8 mouse cellular contexts compared by ENCODE assay signal in the genomic region with DNA sequence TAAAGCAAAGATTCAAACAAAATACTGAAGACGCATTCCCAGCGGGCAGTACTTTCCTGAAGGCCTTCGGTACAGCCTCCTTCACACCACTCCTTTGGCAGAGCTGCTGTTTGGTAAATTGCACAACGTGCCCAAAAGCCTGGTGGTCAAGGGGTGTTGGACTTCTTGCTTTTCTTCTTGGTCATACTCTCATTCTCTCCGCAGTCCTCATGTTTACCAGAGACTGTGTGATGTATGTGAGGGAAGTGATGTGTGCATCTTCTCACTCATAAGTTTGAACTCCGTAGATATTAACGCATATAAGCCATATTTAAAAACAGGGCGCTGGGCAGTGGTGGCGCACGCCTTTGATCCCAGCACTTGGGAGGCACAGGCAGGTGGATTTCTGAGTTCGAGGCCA. TPM values are rescaled to one million over a fixed set of nuclear protein-coding genes. Genes with fewer than 3 reads are reported as not detected.
DNase-seq lines count a peak whose midpoint lies in the region; ATAC-seq and TF ChIP-seq lines count a peak whose summit lies in the region.

No protein-coding gene starts in this region.

- no peak for TF ChIP-seq POLR2A in limb, embryonic 14.5 days (IDR thresholded peaks at IDR 0.05; ENCODE audit: borderline replicate concordance, extremely low read depth, insufficient read depth, insufficient read length)
- no peak for TF ChIP-seq POLR2A in olfactory bulb, adult 2 months (IDR thresholded peaks at IDR 0.05; ENCODE audit: insufficient read depth, low read depth, low read length)

- H3K27ac ChIP-seq in lung, embryonic 14.5 days (ENCODE audit: low read depth) = peak overlapping the region; percentile 100
- H3K27ac ChIP-seq in forebrain, embryonic 15.5 days (replicated peaks) = peak overlapping the region; percentile 100
- peak overlapping the region; percentile 98; the same call in 1 of the 2 replicates for H3K27ac ChIP-seq in limb, embryonic 14.5 days (replicated peaks; ENCODE audit: low read depth, low read length)
- peak overlapping the region; percentile 100 for H3K27ac ChIP-seq in olfactory bulb, adult 2 months (ENCODE audit: insufficient read depth, low read depth, low read length)

- WGBS in lung, embryonic 14.5 days = 67% methylated on average over 11 of the region's 11 CpGs
- WGBS in forebrain, embryonic 15.5 days = 69% methylated on average over 11 of the region's 11 CpGs
- WGBS in limb, embryonic 14.5 days = 76% methylated on average over 11 of the region's 11 CpGs
- WGBS in olfactory bulb, adult 2 months = 66% methylated on average over 11 of the region's 11 CpGs

- peak overlapping the region; percentile 91 for H3K4me2 ChIP-seq in lung, embryonic 14.5 days
- H3K4me2 ChIP-seq in forebrain, embryonic 15.5 days (replicated peaks) = peak overlapping the region; percentile 80
- H3K4me2 ChIP-seq in limb, embryonic 14.5 days (replicated peaks; ENCODE audit: low read depth, low read length, severe bottlenecking) = peak overlapping the region; percentile 80

- peak overlapping the region; percentile 98 for H3K9ac ChIP-seq in lung, embryonic 14.5 days
- peak overlapping the region; percentile 90 for H3K9ac ChIP-seq in forebrain, embryonic 15.5 days (replicated peaks)
- H3K9ac ChIP-seq in limb, embryonic 14.5 days (ENCODE audit: low read depth, low read length, severe bottlenecking) = 0 out of 2 replicates have a peak overlapping the region, but pooled peaks have one; percentile 97

- no peaks in the 10 kb centered on the region for H3K9me3 ChIP-seq in lung, embryonic 14.5 days (ENCODE audit: low read depth, low read length)
- no peaks in the 10 kb centered on the region for H3K9me3 ChIP-seq in forebrain, embryonic 15.5 days
- no peaks in the 10 kb centered on the region for H3K9me3 ChIP-seq in limb, embryonic 14.5 days (ENCODE audit: control insufficient read depth, low read length)

- no peak for ATAC-seq in lung, embryonic 14.5 days (ENCODE audit: insufficient read depth)
- no peak for ATAC-seq in forebrain, embryonic 15.5 days (replicated peaks)
- no peak for ATAC-seq in limb, embryonic 14.5 days (ENCODE audit: low FRiP score, low read depth)
- ATAC-seq in cerebellum, adult (ENCODE audit: insufficient number of reproducible peaks, low FRiP score, low TSS enrichment) = no peak

- peaks cover 11% of the 10 kb centered on the region for H3K36me3 ChIP-seq in lung, embryonic 14.5 days (ENCODE audit: insufficient read depth)
- no peaks in the 10 kb centered on the region for H3K36me3 ChIP-seq in forebrain, embryonic 15.5 days
- H3K36me3 ChIP-seq in limb, embryonic 14.5 days (ENCODE audit: control insufficient read depth, insufficient read depth, low read length) = peaks cover 3% of the 10 kb centered on the region; the same call in 1 of the 2 replicates

- H3K27me3 ChIP-seq in lung, embryonic 14.5 days (ENCODE audit: insufficient read depth, low read length) = no peaks in the 10 kb centered on the region
- H3K27me3 ChIP-seq in forebrain, embryonic 15.5 days = no peaks in the 10 kb centered on the region
- H3K27me3 ChIP-seq in limb, embryonic 14.5 days (ENCODE audit: control insufficient read depth, insufficient read depth, low read length) = no peaks in the 10 kb centered on the region

- no peak for DNase-seq in lung, embryonic 14.5 days
- no peak for DNase-seq in lung, postnatal 14 days
- DNase-seq in limb, embryonic 14.5 days (ENCODE audit: low spot score) = no peak
- no peak for DNase-seq in embryo, embryonic 10 days (ENCODE audit: low spot score)
- DNase-seq in frontal cortex, postnatal 36 days (ENCODE audit: low spot score in 2 of 2) = no peak

- TF ChIP-seq CTCF in lung, embryonic 14.5 days (IDR thresholded peaks at IDR 0.05; ENCODE audit: low read depth) = no peak
- TF ChIP-seq CTCF in olfactory bulb, adult 2 months (IDR thresholded peaks at IDR 0.05; ENCODE audit: insufficient read depth, low read depth, low read length) = no peak

- H3K4me1 ChIP-seq in lung, embryonic 14.5 days (ENCODE audit: insufficient read depth) = peaks cover 15% of the 10 kb centered on the region
- peaks cover 52% of the 10 kb centered on the region for H3K4me1 ChIP-seq in forebrain, embryonic 15.5 days
- H3K4me1 ChIP-seq in limb, embryonic 14.5 days (ENCODE audit: control insufficient read depth, insufficient read depth, low read length) = peaks cover 23% of the 10 kb centered on the region
- peaks cover 14% of the 10 kb centered on the region for H3K4me1 ChIP-seq in olfactory bulb, adult 2 months (ENCODE audit: control insufficient read depth, insufficient read depth, low read length)

- peak overlapping the region; percentile 91; the same call in 1 of the 2 replicates for H3K4me3 ChIP-seq in lung, embryonic 14.5 days (ENCODE audit: low read depth, low read length)
- H3K4me3 ChIP-seq in forebrain, embryonic 15.5 days = peak overlapping the region; percentile 85
- H3K4me3 ChIP-seq in limb, embryonic 14.5 days (replicated peaks; ENCODE audit: low read length) = peak overlapping the region; percentile 85
- no peak overlapping the region; the same call in 1 of the 2 replicates for H3K4me3 ChIP-seq in olfactory bulb, adult 2 months (ENCODE audit: insufficient read depth, low read depth, low read length)

RNA-seq across cellular contexts. Expression of gene Srsf10, which starts 0.9 kb away (rescaled TPM):
- polyA plus RNA-seq in lung, embryonic 14.5 days (2014; fragmentation: Nextera tagmentation; extraction: Ambion mirVana) = 322 and 336 TPM in 2 replicates
- polyA plus RNA-seq in forebrain, embryonic 15.5 days (2015; fragmentation: Nextera tagmentation; extraction: Ambion mirVana) = 257 and 272 TPM in 2 replicates
- 139 and 145 TPM in 2 replicates for polyA plus RNA-seq in limb, embryonic 14.5 days (2012; rRNA removed)
- polyA plus RNA-seq in limb, embryonic 14.5 days (2014; fragmentation: Nextera tagmentation; extraction: Ambion mirVana) = 258 and 273 TPM in 2 replicates
- polyA plus RNA-seq in olfactory bulb, adult 2 months (2012; ENCODE audit: insufficient read depth, insufficient read length, low replicate concordance, missing spikeins) = not detected in 2 replicates

RNA-seq across cellular contexts. Expression of gene Pnrc2, which starts 19.0 kb away (rescaled TPM):
- 191 and 206 TPM in 2 replicates for polyA plus RNA-seq in lung, embryonic 14.5 days (2014; fragmentation: Nextera tagmentation; extraction: Ambion mirVana)
- polyA plus RNA-seq in forebrain, embryonic 15.5 days (2015; fragmentation: Nextera tagmentation; extraction: Ambion mirVana) = 131 and 134 TPM in 2 replicates
- polyA plus RNA-seq in limb, embryonic 14.5 days (2012; rRNA removed) = 105 and 106 TPM in 2 replicates
- 165 and 178 TPM in 2 replicates for polyA plus RNA-seq in limb, embryonic 14.5 days (2014; fragmentation: Nextera tagmentation; extraction: Ambion mirVana)
- polyA plus RNA-seq in olfactory bulb, adult 2 months (2012; ENCODE audit: insufficient read depth, insufficient read length, low replicate concordance, missing spikeins) = not detected in 2 replicates

RNA-seq across cellular contexts. Expression of gene Cnr2, which starts 40.6 kb away (rescaled TPM):
- polyA plus RNA-seq in lung, embryonic 14.5 days (2014; fragmentation: Nextera tagmentation; extraction: Ambion mirVana) = 0.71 and 0.73 TPM in 2 replicates
- 0.08 and 0.13 TPM in 2 replicates for polyA plus RNA-seq in forebrain, embryonic 15.5 days (2015; fragmentation: Nextera tagmentation; extraction: Ambion mirVana)
- polyA plus RNA-seq in limb, embryonic 14.5 days (2012; rRNA removed) = 0.70 TPM in 2 replicates
- polyA plus RNA-seq in limb, embryonic 14.5 days (2014; fragmentation: Nextera tagmentation; extraction: Ambion mirVana) = 0.57 and 0.94 TPM in 2 replicates
- polyA plus RNA-seq in olfactory bulb, adult 2 months (2012; ENCODE audit: insufficient read depth, insufficient read length, low replicate concordance, missing spikeins) = not detected in 2 replicates
